Mouse (Mus musculus) heart, adult 2 months (tissue): ENCODE data around the gene Cd38. TPM values are rescaled to one million over a fixed set of nuclear protein-coding genes. Genes with fewer than 3 reads are reported as not detected.

Source experiments
- DNase-seq, 2 experiments: peaks; one replicate each; pipeline ENCODE4 v3.0.0; 2021
- H3K27ac ChIP-seq: fragments of 200-600 bp; 2 replicates; pipeline ENCODE4 v1.8.1; 2022
- H3K27me3 ChIP-seq: fragments of 200-500 bp; 2 replicates; pipeline ENCODE4 v1.6.1; 2012; ENCODE audit warnings: mild to moderate bottlenecking, low read length, inconsistent platforms, mixed read lengths; ENCODE audit not compliant: control insufficient read depth, insufficient read depth
- H3K36me3 ChIP-seq: fragments of 200-500 bp; 2 replicates; pipeline ENCODE4 v1.6.1; 2012; ENCODE audit warnings: low read length, inconsistent platforms; ENCODE audit not compliant: control insufficient read depth, insufficient read depth
- H3K4me1 ChIP-seq: fragments of 200-500 bp; 2 replicates; pipeline ENCODE4 v1.6.1; 2011; ENCODE audit warnings: low read length; ENCODE audit not compliant: control insufficient read depth, insufficient read depth
- H3K4me3 ChIP-seq: fragments of 200-600 bp; 2 replicates; pipeline ENCODE4 v1.8.1; 2022
- H3K79me2 ChIP-seq: fragments of 200-500 bp; replicated peaks from 2 replicates; pipeline ENCODE4 v1.6.1; 2012; ENCODE audit warnings: mild to moderate bottlenecking, inconsistent platforms, low read length, moderate library complexity, mixed read lengths; ENCODE audit not compliant: control insufficient read depth, insufficient read depth
- H3K9ac ChIP-seq: fragments of 200-500 bp; 2 replicates; pipeline ENCODE4 v1.6.1; 2012; ENCODE audit warnings: low read depth, mild to moderate bottlenecking, control low read depth, inconsistent platforms, low read length, mixed read lengths
- CTCF ChIP-seq: fragments of 200-600 bp; IDR thresholded peaks from 2 replicates; pipeline ENCODE4 v1.8.1; 2022; ENCODE audit warnings: antibody characterized with exemption, mild to moderate bottlenecking, moderate library complexity
- EP300 ChIP-seq: fragments of 200-500 bp; IDR thresholded peaks from 2 replicates; pipeline ENCODE4 v1.6.1; 2011; ENCODE audit warnings: low read depth, low read length, control low read depth; ENCODE audit not compliant: insufficient read depth
- POLR2A ChIP-seq: fragments of 200-500 bp; IDR thresholded peaks from 2 replicates; pipeline ENCODE4 v1.6.1; 2011; ENCODE audit warnings: mild to moderate bottlenecking, low read depth, low read length, control low read depth; ENCODE audit not compliant: insufficient read depth
- WGBS: fragments of 180-500 bp; shearing (Covaris S2); methylation state at CpG from one replicate; pipeline ENCODE4 v1.1.7; 2018; 5-methylcytosine and 5-hydroxymethylcytosine counted together
- intact Hi-C: fragments of 180-260 bp; cut with DNase I; formaldehyde crosslinking; loops from one replicate; pipeline ENCODE4 v1.15.1; 2025
- polyA plus RNA-seq: library from polyadenylated mRNA; depleted of rRNA; stranded (reverse); fragments of >200 nt; gene quantifications from 2 replicates; pipeline ENCODE4 v1.2.3, GENCODE M21; 2012; rRNA removed
- total RNA-seq, 2 experiments: library from RNA; stranded (reverse); gene quantifications; 2 replicates each; pipeline ENCODE4 v1.2.3; 2021

The Cd38 gene
- total and polyA plus RNA-seq, 3 experiments: 7.3 to 8.6 (median 7.5) TPM

DNA sequence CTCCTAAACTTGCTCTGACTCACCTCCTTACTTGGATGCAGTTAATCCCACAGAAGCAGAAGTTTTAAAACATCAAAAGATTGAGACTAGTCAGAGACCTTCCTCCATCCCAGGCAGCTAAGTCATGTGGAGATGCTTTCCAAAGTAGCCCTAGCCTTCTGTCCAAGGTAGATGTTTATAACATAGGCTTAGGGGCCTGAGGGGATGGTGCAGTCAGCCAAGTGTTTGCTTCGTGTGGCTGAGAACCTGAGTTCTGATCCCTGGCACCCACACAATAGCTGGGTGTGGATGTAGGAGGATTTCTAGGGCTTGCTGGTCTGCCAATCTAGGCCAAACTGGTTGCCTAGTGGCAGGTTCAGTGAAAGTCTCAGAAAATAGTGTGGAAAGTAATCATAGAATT, 84.9 kb downstream of the Cd38 start:
- no peak for TF ChIP-seq EP300
- no peak for TF ChIP-seq POLR2A
- TF ChIP-seq CTCF: no peak
- no peaks in the 10 kb centered on the region for H3K27me3 ChIP-seq
- WGBS: 67% methylated on average over 1 of the region's 1 CpGs
- no peak overlapping the region for H3K27ac ChIP-seq
- H3K79me2 ChIP-seq: no peaks in the 10 kb centered on the region
- H3K4me3 ChIP-seq: no peak overlapping the region
- peaks cover 2% of the 10 kb centered on the region; the same call in 1 of the 2 replicates for H3K4me1 ChIP-seq
- no peak for DNase-seq
- intact Hi-C loops: no loop called here
- H3K36me3 ChIP-seq: no peaks in the 10 kb centered on the region
- H3K9ac ChIP-seq: no peak overlapping the region

DNA sequence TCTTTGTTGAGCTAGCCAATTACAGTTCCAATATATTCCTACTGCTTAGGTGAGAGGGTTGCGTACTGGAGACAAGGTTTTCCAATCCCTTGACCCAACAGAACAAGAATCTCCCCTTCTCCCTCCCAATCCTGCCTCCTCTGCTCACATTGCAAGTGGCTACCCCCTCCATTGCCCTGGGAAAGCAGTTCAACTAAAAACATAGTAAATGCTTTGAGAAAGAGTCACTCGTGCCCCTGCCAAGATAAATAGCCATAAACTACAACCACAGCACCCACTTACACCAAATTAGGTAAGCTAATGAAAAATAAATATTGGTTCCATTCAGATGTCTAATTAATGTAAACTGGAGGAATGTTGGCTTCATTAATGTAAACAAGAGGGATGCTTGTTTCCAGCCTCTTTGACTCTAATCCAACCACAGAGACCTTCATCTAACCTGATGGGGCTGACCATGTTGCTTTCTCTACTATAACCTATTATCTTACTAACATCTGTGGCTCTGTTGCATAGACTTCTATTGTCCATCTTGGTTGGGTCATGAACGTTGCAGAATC, 91.6 kb downstream of the Cd38 start:
- intact Hi-C loops: no loop called here
- Histone ChIP-seq H3K9ac (no peak overlapping the region), H3K4me3 (no peak overlapping the region), H3K27ac (no peak overlapping the region), H3K79me2 (no peaks in the 10 kb centered on the region), H3K27me3 (no peaks in the 10 kb centered on the region), H3K4me1 (no peaks in the 10 kb centered on the region), H3K36me3 (no peaks in the 10 kb centered on the region)
- WGBS: 72% methylated on average over 3 of the region's 3 CpGs
- no peak for DNase-seq
- TF ChIP-seq CTCF: no peak
- TF ChIP-seq EP300: no peak
- no peak for TF ChIP-seq POLR2A

DNA sequence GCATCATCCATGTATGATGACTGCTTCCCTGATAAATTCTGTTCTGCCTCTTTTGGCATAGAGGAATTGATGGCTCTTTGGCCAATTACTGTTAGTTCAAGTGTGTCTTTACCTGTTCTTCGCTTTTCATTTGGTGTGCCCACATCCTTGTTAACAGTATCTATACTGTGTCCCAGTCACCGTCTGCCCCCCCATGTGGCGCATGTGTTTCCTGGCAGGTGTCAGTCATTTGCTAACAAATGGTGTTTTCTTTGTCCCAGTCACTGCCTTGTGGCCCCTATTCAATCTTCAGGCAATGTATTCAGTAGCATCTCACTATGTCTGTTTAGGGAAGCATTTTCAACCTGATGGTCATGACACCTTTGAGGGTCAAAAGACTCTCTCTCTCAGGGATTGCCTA, 92.7 kb downstream of the Cd38 start:
- Histone ChIP-seq H3K79me2 (no peaks in the 10 kb centered on the region), H3K4me1 (no peaks in the 10 kb centered on the region), H3K27me3 (no peaks in the 10 kb centered on the region), H3K36me3 (no peaks in the 10 kb centered on the region), H3K9ac (no peak overlapping the region), H3K4me3 (no peak overlapping the region), H3K27ac (no peak overlapping the region)
- TF ChIP-seq POLR2A: no peak
- no peak for TF ChIP-seq EP300
- TF ChIP-seq CTCF: no peak
- intact Hi-C loops: no loop called here
- DNase-seq: no peak
- WGBS: 77% methylated on average over 3 of the region's 3 CpGs

Other genes starting within 250 kb of the Cd38 start
- gene Cc2d2a, start 206.2 kb upstream of the Cd38 start, total RNA-seq: 1 to 10 TPM; 6.6 to 8.6 TPM
- gene Cc2d2a, start 206.2 kb upstream of the Cd38 start, polyA plus RNA-seq: 4.2 and 7.3 TPM in 2 replicates
- gene Bst1, start 49.7 kb upstream of the Cd38 start, total RNA-seq: 1 to 10 TPM; 1.6 to 3.3 TPM
- 1.3 and 1.7 TPM in 2 replicates for gene Bst1, start 49.7 kb upstream of the Cd38 start, polyA plus RNA-seq
- 10 to 100 TPM; 32.6 to 39.0 TPM for gene Fbxl5, start 46.9 kb upstream of the Cd38 start, total RNA-seq
- 20.1 and 32.0 TPM in 2 replicates for gene Fbxl5, start 46.9 kb upstream of the Cd38 start, polyA plus RNA-seq
- 1 to 10 TPM; 6.4 to 8.6 TPM for gene Gm7879, start 44.6 kb downstream of the Cd38 start, total RNA-seq
- gene Gm7879, start 44.6 kb downstream of the Cd38 start, polyA plus RNA-seq: 0.45 and 0.76 TPM in 2 replicates
- gene Fgfbp1, start 113.2 kb downstream of the Cd38 start, total RNA-seq: not detected
- 0.16 and 0.44 TPM in 2 replicates for gene Fgfbp1, start 113.2 kb downstream of the Cd38 start, polyA plus RNA-seq
- 10 to 100 TPM in 1 of 2 experiments, 1 to 10 TPM in 1; 7.8 to 10.0 TPM for gene Prom1, start 233.5 kb downstream of the Cd38 start, total RNA-seq
- 0.57 and 1.8 TPM in 2 replicates for gene Prom1, start 233.5 kb downstream of the Cd38 start, polyA plus RNA-seq